Mouse (Mus musculus) limb, embryonic 15.5 days (tissue): ENCODE data around the gene Adgrf5. TPM values are rescaled to one million over a fixed set of nuclear protein-coding genes. Genes with fewer than 3 reads are reported as not detected.
"Not testable (repeated sequence)": the region's sequence is repeated elsewhere in the genome, so short reads cannot be mapped to it uniquely, and the experiment has no call there.

Experiments used
- ATAC-seq: fragments of 200-750 bp; cut with Nextera tagmentation; 2 replicates; pipeline ENCODE4 v1.8.0; 2017; ENCODE audit warnings: low read depth, moderate TSS enrichment; ENCODE audit not compliant: insufficient number of reproducible peaks, low FRiP score, low TSS enrichment
- H3K27ac ChIP-seq: fragments of 300-500 bp; sonication (generic); 2 replicates; pipeline ENCODE4 v1.5.1; 2015; ENCODE audit warnings: moderate library complexity, mild to moderate bottlenecking, inconsistent platforms
- H3K27me3 ChIP-seq: fragments of 300-500 bp; sonication (generic); 2 replicates; pipeline ENCODE4 v1.6.1; 2015; ENCODE audit warnings: inconsistent platforms
- H3K36me3 ChIP-seq: fragments of 300-500 bp; sonication (generic); 2 replicates; pipeline ENCODE4 v1.6.1; 2015; ENCODE audit warnings: inconsistent platforms
- H3K4me1 ChIP-seq: fragments of 300-500 bp; sonication (generic); 2 replicates; pipeline ENCODE4 v1.6.1; 2015; ENCODE audit warnings: inconsistent platforms
- H3K4me2 ChIP-seq: fragments of 300-500 bp; sonication (generic); 2 replicates; pipeline ENCODE4 v1.6.1; 2015; ENCODE audit warnings: mild to moderate bottlenecking, inconsistent platforms
- H3K4me3 ChIP-seq: fragments of 300-500 bp; sonication (generic); 2 replicates; pipeline ENCODE4 v1.5.1; 2015; ENCODE audit warnings: mild to moderate bottlenecking, inconsistent platforms
- H3K9ac ChIP-seq: fragments of 300-500 bp; sonication (generic); 2 replicates; pipeline ENCODE4 v1.6.1; 2015; ENCODE audit warnings: inconsistent platforms
- H3K9me3 ChIP-seq: fragments of 300-500 bp; sonication (generic); 2 replicates; pipeline ENCODE4 v1.6.1; 2016; ENCODE audit warnings: inconsistent platforms
- WGBS: fragments of 180-500 bp; shearing (Covaris S2); methylation state at CpG from one replicate; pipeline ENCODE4 v1.1.7; 2015; 5-methylcytosine and 5-hydroxymethylcytosine counted together
- polyA plus RNA-seq: library from polyadenylated mRNA; unstranded; fragments of >200 nt; fragmentation: Nextera tagmentation; extraction: Ambion mirVana; gene quantifications from 2 replicates; pipeline ENCODE4 v1.2.1, GENCODE M21; 2015

Adgrf5 gene
- polyA plus RNA-seq, 1 experiment from 2014 or later, result 13.4 TPM

GRCm38 (mm10) chr17:43477621-43478020, 117.4 kb downstream of the Adgrf5 start:
- H3K9me3 ChIP-seq, result no peaks in the 10 kb centered on the region
- no peaks in the 10 kb centered on the region for H3K4me1 ChIP-seq
- H3K27me3 ChIP-seq, result no peaks in the 10 kb centered on the region
- H3K36me3 ChIP-seq, result no peaks in the 10 kb centered on the region
- H3K27ac ChIP-seq, result no peak overlapping the region
- ATAC-seq, result no peak
- H3K4me2 ChIP-seq, result no peak overlapping the region
- no peak overlapping the region for H3K9ac ChIP-seq
- no peak overlapping the region for H3K4me3 ChIP-seq

GRCm38 (mm10) chr17:43485982-43486381, 125.7 kb downstream of the Adgrf5 start:
- H3K4me2 ChIP-seq, result no peak overlapping the region
- no peaks in the 10 kb centered on the region for H3K27me3 ChIP-seq
- no peaks in the 10 kb centered on the region for H3K36me3 ChIP-seq
- no peak for ATAC-seq
- no peaks in the 10 kb centered on the region for H3K4me1 ChIP-seq
- WGBS, result 85% methylated on average over 3 of the region's 3 CpGs
- H3K9me3 ChIP-seq, result no peaks in the 10 kb centered on the region
- no peak overlapping the region for H3K4me3 ChIP-seq
- no peak overlapping the region for H3K9ac ChIP-seq
- H3K27ac ChIP-seq, result no peak overlapping the region

GRCm38 (mm10) chr17:43488439-43489151, 128.3 kb downstream of the Adgrf5 start:
- WGBS, result 85% methylated on average over 2 of the region's 2 CpGs
- Histone ChIP-seq H3K4me3 (no peak overlapping the region), H3K4me1 (peaks cover 3% of the 10 kb centered on the region; the same call in 1 of the 2 replicates), H3K27ac (no peak overlapping the region), H3K9ac (no peak overlapping the region), H3K27me3 (no peaks in the 10 kb centered on the region), H3K9me3 (no peaks in the 10 kb centered on the region), H3K4me2 (no peak overlapping the region), H3K36me3 (no peaks in the 10 kb centered on the region)
- no peak for ATAC-seq

GRCm38 (mm10) chr17:43490371-43490770, 130.1 kb downstream of the Adgrf5 start:
- not testable (repeated sequence) for H3K36me3 ChIP-seq, H3K9ac ChIP-seq, H3K4me3 ChIP-seq, H3K4me2 ChIP-seq, H3K4me1 ChIP-seq, H3K9me3 ChIP-seq, H3K27me3 ChIP-seq, ATAC-seq, H3K27ac ChIP-seq
- 95% methylated on average over 10 of the region's 10 CpGs for WGBS

- H3K27me3 ChIP-seq, result no peaks in the 10 kb centered on the region
- H3K9me3 ChIP-seq, result no peaks in the 10 kb centered on the region
- ATAC-seq, result no peak
- H3K4me2 ChIP-seq, result no peak overlapping the region
- no peak overlapping the region for H3K9ac ChIP-seq
- no peak overlapping the region for H3K27ac ChIP-seq
- WGBS, result 86% methylated on average over 5 of the region's 5 CpGs
- H3K4me1 ChIP-seq, result peaks cover 3% of the 10 kb centered on the region; the same call in 1 of the 2 replicates
- H3K4me3 ChIP-seq, result no peak overlapping the region
- no peaks in the 10 kb centered on the region for H3K36me3 ChIP-seq
Measured at GRCm38 (mm10) chr17:43495502-43495901, 135.3 kb downstream of the Adgrf5 start.

- ATAC-seq, result no peak
- Histone ChIP-seq H3K4me2 (no peak overlapping the region), H3K36me3 (no peaks in the 10 kb centered on the region), H3K27ac (no peak overlapping the region), H3K9me3 (no peaks in the 10 kb centered on the region), H3K4me3 (no peak overlapping the region), H3K27me3 (no peaks in the 10 kb centered on the region), H3K4me1 (peaks cover 3% of the 10 kb centered on the region; the same call in 1 of the 2 replicates), H3K9ac (no peak overlapping the region)
- WGBS, result 65% methylated on average over 4 of the region's 4 CpGs
Measured at GRCm38 (mm10) chr17:43497521-43497920, 137.3 kb downstream of the Adgrf5 start.

- Histone ChIP-seq H3K27me3 (no peaks in the 10 kb centered on the region), H3K4me2 (no peak overlapping the region), H3K4me3 (no peak overlapping the region), H3K9ac (no peak overlapping the region), H3K4me1 (no peaks in the 10 kb centered on the region), H3K27ac (no peak overlapping the region), H3K36me3 (no peaks in the 10 kb centered on the region), H3K9me3 (no peaks in the 10 kb centered on the region)
- 81% methylated on average over 1 of the region's 1 CpGs for WGBS
- no peak for ATAC-seq
Measured at GRCm38 (mm10) chr17:43500513-43500912, 140.3 kb downstream of the Adgrf5 start.

- no peaks in the 10 kb centered on the region for H3K27me3 ChIP-seq
- ATAC-seq, result no peak
- no peaks in the 10 kb centered on the region for H3K9me3 ChIP-seq
- H3K36me3 ChIP-seq, result no peaks in the 10 kb centered on the region
- H3K4me2 ChIP-seq, result no peak overlapping the region
- no peak overlapping the region for H3K4me3 ChIP-seq
- no peak overlapping the region for H3K27ac ChIP-seq
- no peak overlapping the region for H3K9ac ChIP-seq
- 78% methylated on average over 3 of the region's 3 CpGs for WGBS
- no peaks in the 10 kb centered on the region for H3K4me1 ChIP-seq
Measured at GRCm38 (mm10) chr17:43501223-43501622, 141.0 kb downstream of the Adgrf5 start.

GRCm38 (mm10) chr17:43501631-43502030, 141.4 kb downstream of the Adgrf5 start:
- ATAC-seq, result no peak
- H3K27ac ChIP-seq, result no peak overlapping the region
- H3K4me3 ChIP-seq, result no peak overlapping the region
- H3K4me1 ChIP-seq, result no peaks in the 10 kb centered on the region
- no peak overlapping the region for H3K4me2 ChIP-seq
- H3K9me3 ChIP-seq, result no peaks in the 10 kb centered on the region
- WGBS, result 91% methylated on average over 5 of the region's 5 CpGs
- H3K27me3 ChIP-seq, result no peaks in the 10 kb centered on the region
- H3K36me3 ChIP-seq, result no peaks in the 10 kb centered on the region
- H3K9ac ChIP-seq, result no peak overlapping the region

- whole genome bisulfite sequencing, result 83% methylated on average over 9 of the region's 9 CpGs
Measured at GRCm38 (mm10) chr17:43502592-43502991, 142.3 kb downstream of the Adgrf5 start, which contains the start of gene Mep1a. Gene Mep1a, minus strand, starts transcription at chr17:43502812.

GRCm38 (mm10) chr17:43503861-43504593, 143.8 kb downstream of the Adgrf5 start:
- no peaks in the 10 kb centered on the region for H3K27me3 ChIP-seq
- 57% methylated on average over 4 of the region's 4 CpGs for WGBS

More at GRCm38 (mm10) chr17:43502592-43502991, 142.3 kb downstream of the Adgrf5 start, which contains the start of gene Mep1a:
- no peak within 1 kb of the TSS for H3K4me2 ChIP-seq
- no peak within 1 kb of the TSS for H3K4me3 ChIP-seq
- no peak for ATAC-seq
- no peaks in the 10 kb centered on the region for H3K4me1 ChIP-seq
- no peaks in the 10 kb centered on the region for H3K27me3 ChIP-seq
- no peak within 1 kb of the TSS for H3K27ac ChIP-seq
- no peaks in the 10 kb centered on the region for H3K36me3 ChIP-seq
- no peaks in the 10 kb centered on the region for H3K9me3 ChIP-seq
- H3K9ac ChIP-seq, result no peak within 1 kb of the TSS

GRCm38 (mm10) chr17:43504594-43504934, 144.3 kb downstream of the Adgrf5 start:
- no peak overlapping the region for H3K4me3 ChIP-seq
- H3K4me2 ChIP-seq, result no peak overlapping the region
- H3K36me3 ChIP-seq, result no peaks in the 10 kb centered on the region
- WGBS, result 56% methylated on average over 6 of the region's 6 CpGs
- no peak overlapping the region for H3K9ac ChIP-seq
- no peaks in the 10 kb centered on the region for H3K27me3 ChIP-seq
- no peaks in the 10 kb centered on the region for H3K9me3 ChIP-seq
- H3K4me1 ChIP-seq, result no peaks in the 10 kb centered on the region
- ATAC-seq, result no peak
- no peak overlapping the region for H3K27ac ChIP-seq

More at GRCm38 (mm10) chr17:43503861-43504593, 143.8 kb downstream of the Adgrf5 start:
- H3K4me3 ChIP-seq, result no peak overlapping the region
- no peak overlapping the region for H3K27ac ChIP-seq
- no peaks in the 10 kb centered on the region for H3K36me3 ChIP-seq
- H3K4me1 ChIP-seq, result no peaks in the 10 kb centered on the region
- ATAC-seq, result no peak
- H3K4me2 ChIP-seq, result no peak overlapping the region
- H3K9ac ChIP-seq, result no peak overlapping the region
- H3K9me3 ChIP-seq, result no peaks in the 10 kb centered on the region
